In genomic region chr13:12033272-12033671, GRCm38 (mm10) we compare ENCODE assay signal across 20 mouse cellular contexts.
DNase-seq lines count a peak whose midpoint lies in the region; ATAC-seq and TF ChIP-seq lines count a peak whose summit lies in the region.
"Had no signal": no experiment of that assay in that cellular context is flagged by ENCODE, and none has a peak within 500 bp of the region (broad histone marks: within the 10 kb centered on the region; RNA-seq: fewer than 3 reads in every experiment).

No protein-coding gene starts in this region.

- peak overlapping the region; percentile 24; the same call in 1 of the 2 replicates for H3K4me3 ChIP-seq in heart, embryonic 10.5 days
- no peak overlapping the region for H3K4me3 ChIP-seq in spleen, adult 2 months (ENCODE audit: extremely low read depth, insufficient read depth, insufficient read length)
- no peak overlapping the region for H3K4me3 ChIP-seq in heart, postnatal 0 days (ENCODE audit: low read depth, low read length)
- H3K4me3 ChIP-seq: embryonic facial prominence, embryonic 10.5 days; forebrain, embryonic 13.5 days; gastrocnemius, adult 2 months; hindbrain, embryonic 10.5 days; intestine, embryonic 15.5 days had no signal

- 53% methylated on average over 5 of the region's 5 CpGs for WGBS in heart, embryonic 10.5 days
- 62% methylated on average over 5 of the region's 5 CpGs for WGBS in spleen, adult 2 months
- WGBS in heart, postnatal 0 days: 27% methylated on average over 5 of the region's 5 CpGs

- TF ChIP-seq EP300 in heart, postnatal 0 days (IDR thresholded peaks at IDR 0.05; ENCODE audit: low read depth): no peak

- peak overlapping the region; percentile 83 for H3K27ac ChIP-seq in heart, embryonic 10.5 days
- peak overlapping the region; percentile 2; the same call in 1 of the 2 replicates for H3K27ac ChIP-seq in spleen, adult 2 months (ENCODE audit: insufficient read depth, low read length)
- H3K27ac ChIP-seq in heart, postnatal 0 days (ENCODE audit: low read depth): peak overlapping the region; percentile 65
- H3K27ac ChIP-seq: embryonic facial prominence, embryonic 10.5 days; forebrain, embryonic 13.5 days; gastrocnemius, adult 2 months; hindbrain, embryonic 10.5 days; hindbrain, embryonic 14.5 days; intestine, embryonic 15.5 days had no signal

- no peaks in the 10 kb centered on the region for H3K9me3 ChIP-seq in heart, embryonic 10.5 days
- H3K9me3 ChIP-seq in heart, postnatal 0 days (replicated peaks; ENCODE audit: control insufficient read depth, low read length): no peaks in the 10 kb centered on the region
- H3K9me3 ChIP-seq: embryonic facial prominence, embryonic 10.5 days; forebrain, embryonic 13.5 days; hindbrain, embryonic 10.5 days; intestine, embryonic 15.5 days had no signal

- no peaks in the 10 kb centered on the region for H3K27me3 ChIP-seq in heart, embryonic 10.5 days (ENCODE audit: insufficient read depth, poor library complexity, severe bottlenecking)
- H3K27me3 ChIP-seq in spleen, adult 2 months (ENCODE audit: control insufficient read depth, insufficient read depth, low read length): no peaks in the 10 kb centered on the region
- H3K27me3 ChIP-seq in heart, postnatal 0 days (ENCODE audit: control insufficient read depth, insufficient read depth, low read length): no peaks in the 10 kb centered on the region
- H3K27me3 ChIP-seq: CH12.LX; forebrain, embryonic 13.5 days; intestine, embryonic 15.5 days; Patski had no signal

- no peak overlapping the region for H3K9ac ChIP-seq in heart, postnatal 0 days (replicated peaks; ENCODE audit: low read depth, low read length)
- H3K9ac ChIP-seq: forebrain, embryonic 13.5 days; forebrain, postnatal 0 days; hindbrain, embryonic 14.5 days; intestine, embryonic 15.5 days had no signal

- peak overlapping the region; percentile 46 for H3K4me2 ChIP-seq in heart, postnatal 0 days (ENCODE audit: low read depth, low read length)
- H3K4me2 ChIP-seq: forebrain, embryonic 13.5 days; hindbrain, embryonic 14.5 days; intestine, embryonic 15.5 days had no signal

- DNase-seq in heart, embryonic 10.5 days (ENCODE audit: low spot score): no peak
- DNase-seq in heart, adult 9 months (ENCODE audit: low spot score in 2 of 2): no peak
- DNase-seq in spleen, adult 2 months (ENCODE audit: low read depth in 1 of 2, low spot score in 2 of 2): no peak
- no peak for DNase-seq in spleen, adult 18-20 months
- DNase-seq in heart, postnatal 0 days (ENCODE audit: low spot score): peak; percentile 57
- no peak for DNase-seq in frontal cortex, postnatal 10 days (ENCODE audit: low spot score in 2 of 2)
- DNase-seq: adrenal gland, adult 2 months; adrenal gland, postnatal 36 days; forebrain, postnatal 0 days; gastrocnemius, adult 2 months; gastrocnemius, postnatal 25 days; kidney, adult 2 months had no signal

- 0 out of 2 replicates have a peak, but pooled peaks have one; percentile 44 for ATAC-seq in heart, postnatal 0 days (ENCODE audit: insufficient read depth, low read depth)
- no peak for ATAC-seq in activated CD4-positive, CD25-positive, alpha-beta regulatory T cell, adult 4 months
- ATAC-seq: forebrain, embryonic 13.5 days; forebrain, postnatal 0 days; intestine, embryonic 15.5 days; Patski had no signal

- TF ChIP-seq CTCF in spleen, adult 2 months (IDR thresholded peaks at IDR 0.05; ENCODE audit: extremely low read depth, insufficient read depth, insufficient read length, insufficient replicate concordance): no peak
- TF ChIP-seq CTCF in heart, postnatal 0 days (IDR thresholded peaks at IDR 0.05; ENCODE audit: low read depth): no peak

- H3K36me3 ChIP-seq in heart, embryonic 10.5 days: no peaks in the 10 kb centered on the region
- no peaks in the 10 kb centered on the region for H3K36me3 ChIP-seq in spleen, adult 2 months (ENCODE audit: control insufficient read depth, insufficient read depth, low read length)
- H3K36me3 ChIP-seq in heart, postnatal 0 days (replicated peaks; ENCODE audit: control insufficient read depth, insufficient read depth, low read length): no peaks in the 10 kb centered on the region
- H3K36me3 ChIP-seq: embryonic facial prominence, embryonic 10.5 days; hindbrain, embryonic 10.5 days; intestine, embryonic 15.5 days had no signal

- H3K4me1 ChIP-seq in heart, embryonic 10.5 days: peaks cover 78% of the 10 kb centered on the region
- H3K4me1 ChIP-seq in spleen, adult 2 months (ENCODE audit: control insufficient read depth, insufficient read depth, insufficient read length): peaks cover 4% of the 10 kb centered on the region; the same call in 1 of the 2 replicates
- H3K4me1 ChIP-seq in heart, postnatal 0 days (ENCODE audit: control insufficient read depth, insufficient read depth): peaks cover 78% of the 10 kb centered on the region
- H3K4me1 ChIP-seq: embryonic facial prominence, embryonic 10.5 days; forebrain, embryonic 13.5 days; hindbrain, embryonic 10.5 days had no signal

- no peak for TF ChIP-seq POLR2A in spleen, adult 2 months (IDR thresholded peaks at IDR 0.05; ENCODE audit: low read depth, low read length)

Comparison
In these comparisons a context has a peak if more than half of its experiments do, and no peak if none do; other contexts are left out.
1. H3K27ac ChIP-seq: peak in every context shown above with its lines; median percentile 83 in heart, embryonic 10.5 days; 65 in heart, postnatal 0 days; 2 in spleen, adult 2 months.